In the genomic region with DNA sequence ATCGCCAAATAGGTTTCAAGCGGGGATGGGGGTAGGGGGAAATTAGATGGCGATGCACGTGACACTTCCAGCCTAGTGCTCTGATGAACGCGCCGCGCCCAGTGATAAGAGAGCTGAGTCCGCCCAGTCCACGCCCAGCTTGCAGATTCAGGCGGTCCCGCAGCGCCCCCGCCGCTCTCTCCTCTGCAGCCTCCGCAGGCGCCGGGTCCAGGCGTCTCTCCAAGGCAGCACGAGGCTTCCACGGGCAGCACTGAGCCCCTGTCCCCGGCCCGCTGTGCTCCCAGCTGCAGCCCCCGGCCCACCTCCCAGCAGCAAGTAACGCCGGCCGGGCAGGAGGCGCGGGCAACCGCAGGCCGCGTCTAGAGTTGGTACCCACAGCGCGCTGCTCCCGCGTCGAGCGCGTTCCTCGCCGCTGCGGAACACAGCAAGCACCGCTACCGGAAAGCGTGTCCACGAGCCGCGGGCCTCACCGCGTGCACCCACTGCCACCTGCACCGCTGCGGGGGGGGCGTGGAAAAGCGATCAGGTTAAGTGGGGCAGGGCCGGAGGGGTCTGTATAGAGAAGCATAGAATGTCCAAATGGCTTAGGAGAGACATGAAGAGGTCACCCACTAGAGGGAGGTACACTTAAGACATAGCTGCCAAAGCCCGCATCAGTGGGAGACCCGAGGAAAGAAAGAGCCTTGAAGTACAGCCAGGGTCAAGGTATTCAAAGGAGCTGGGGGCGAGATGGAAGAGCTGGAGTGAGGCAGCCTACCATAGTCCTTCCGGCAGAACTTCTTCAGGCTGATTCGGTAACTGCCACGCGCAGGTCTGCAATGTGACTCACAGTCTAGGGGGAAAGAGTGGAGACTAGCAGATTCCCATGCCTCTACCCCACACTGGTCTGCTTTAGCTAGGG, we compare ENCODE assay signal across 7 mouse cellular contexts. TPM values are rescaled to one million over a fixed set of nuclear protein-coding genes. Genes with fewer than 3 reads are reported as not detected.
DNase-seq lines count a peak whose midpoint lies in the region; ATAC-seq and TF ChIP-seq lines count a peak whose summit lies in the region.

No protein-coding gene starts in this region.

- H3K27ac ChIP-seq in forebrain, postnatal 0 days (ENCODE audit: low read depth, low read length) = peak overlapping the region; percentile 76

- no peaks in the 10 kb centered on the region for H3K27me3 ChIP-seq in forebrain, postnatal 0 days (ENCODE audit: insufficient read depth, low read length)

- intact Hi-C loops in left cerebral cortex, postnatal 36 days (cut with DNase I) = loop anchor here (2.0 to 5.0 kb wide), 2 partner anchors 38 to 146 kb away; partner anchors contain the start of genes Abca17, Abca3 and Atp6v0c

- peak overlapping the region; percentile 65 for H3K4me3 ChIP-seq in forebrain, postnatal 0 days (ENCODE audit: low read depth, low read length)

- no peaks in the 10 kb centered on the region for H3K9me3 ChIP-seq in forebrain, postnatal 0 days (ENCODE audit: low read length)

- H3K4me2 ChIP-seq in forebrain, postnatal 0 days (ENCODE audit: low read depth) = peak overlapping the region; percentile 97

- ATAC-seq in forebrain, postnatal 0 days = peak; percentile 49
- ATAC-seq in inflammation-experienced regulatory T-cells, adult 6 months = peak; percentile 45

- H3K9ac ChIP-seq in forebrain, postnatal 0 days = peak overlapping the region; percentile 79

- DNase-seq in ZHBTc4 (ENCODE audit: low read depth, low spot score) = peak; percentile 76
- DNase-seq in cerebellum, adult 8-10 months = peak; percentile 63
- DNase-seq in forebrain, postnatal 0 days = peak; percentile 84
- DNase-seq in left cerebral cortex, postnatal 36 days (ENCODE audit: low spot score in 2 of 2) = peak; percentile 85 to 88
- DNase-seq in mesoderm, embryonic 11.5 days (ENCODE audit: low read depth, low spot score) = peak; percentile 50
- DNase-seq in spleen, postnatal 10 days (ENCODE audit: low spot score in 2 of 2) = peak; percentile 65 to 83

- TF ChIP-seq CTCF in forebrain, postnatal 0 days (IDR thresholded peaks at IDR 0.05; ENCODE audit: low read depth) = peak; percentile 39

- H3K4me1 ChIP-seq in forebrain, postnatal 0 days (ENCODE audit: insufficient read depth) = peaks cover 55% of the 10 kb centered on the region

- H3K36me3 ChIP-seq in forebrain, postnatal 0 days (ENCODE audit: insufficient read depth) = no peaks in the 10 kb centered on the region

- 7% methylated on average over 59 of the region's 62 CpGs for WGBS in forebrain, postnatal 0 days

RNA-seq across cellular contexts. Expression of gene Tbc1d24, which starts 1.3 kb away (rescaled TPM):
- total RNA-seq in forebrain, postnatal 0 days (2014; rRNA removed) = 94.5 and 113 TPM in 2 replicates
- polyA plus RNA-seq in forebrain, postnatal 0 days (2015; fragmentation: Nextera tagmentation; extraction: Ambion mirVana) = 15.7 and 23.5 TPM in 2 replicates
- 1 to 10 TPM in 2 of 3 experiments, under 1 TPM in 1; 0.66 to 1.4 (median 1.0) TPM for polyA plus RNA-seq in inflammation-experienced regulatory T-cells, adult 6 months (2017; shearing (Covaris generic))
- 10 to 100 TPM; 64.4 to 65.5 TPM for total RNA-seq in left cerebral cortex, postnatal 36 days (2021)

RNA-seq across cellular contexts. Expression of gene Ntn3, which starts 2.6 kb away (rescaled TPM):
- total RNA-seq in forebrain, postnatal 0 days (2014; rRNA removed) = 18.3 and 19.6 TPM in 2 replicates
- 2.9 and 4.0 TPM in 2 replicates for polyA plus RNA-seq in forebrain, postnatal 0 days (2015; fragmentation: Nextera tagmentation; extraction: Ambion mirVana)
- polyA plus RNA-seq in inflammation-experienced regulatory T-cells, adult 6 months (2017; shearing (Covaris generic)) = not detected
- total RNA-seq in left cerebral cortex, postnatal 36 days (2021) = 10 to 100 TPM; 10.0 to 10.4 TPM

RNA-seq across cellular contexts. Expression of gene Tedc2, which starts 13.9 kb away (rescaled TPM):
- 19.7 and 20.1 TPM in 2 replicates for total RNA-seq in forebrain, postnatal 0 days (2014; rRNA removed)
- polyA plus RNA-seq in forebrain, postnatal 0 days (2015; fragmentation: Nextera tagmentation; extraction: Ambion mirVana) = 9.6 and 10.0 TPM in 2 replicates
- polyA plus RNA-seq in inflammation-experienced regulatory T-cells, adult 6 months (2017; shearing (Covaris generic)) = 1 to 10 TPM; 7.2 to 9.5 (median 9.1) TPM
- total RNA-seq in left cerebral cortex, postnatal 36 days (2021) = 10 to 100 TPM in 1 of 2 experiments, 1 to 10 TPM in 1; 9.4 to 14.2 TPM

RNA-seq across cellular contexts. Expression of gene Atp6v0c, which starts 37.2 kb away (rescaled TPM):
- 386 and 489 TPM in 2 replicates for total RNA-seq in forebrain, postnatal 0 days (2014; rRNA removed)
- 1,891 and 2,006 TPM in 2 replicates for polyA plus RNA-seq in forebrain, postnatal 0 days (2015; fragmentation: Nextera tagmentation; extraction: Ambion mirVana)
- polyA plus RNA-seq in inflammation-experienced regulatory T-cells, adult 6 months (2017; shearing (Covaris generic)) = 100 to 1,000 TPM; 164 to 208 (median 177) TPM
- total RNA-seq in left cerebral cortex, postnatal 36 days (2021) = 1,000 to 10,000 TPM; 1,241 to 1,448 TPM

RNA-seq across cellular contexts. Expression of gene Amdhd2, which starts 43.1 kb away (rescaled TPM):
- 37.9 and 47.6 TPM in 2 replicates for total RNA-seq in forebrain, postnatal 0 days (2014; rRNA removed)
- 34.5 and 35.4 TPM in 2 replicates for polyA plus RNA-seq in forebrain, postnatal 0 days (2015; fragmentation: Nextera tagmentation; extraction: Ambion mirVana)
- polyA plus RNA-seq in inflammation-experienced regulatory T-cells, adult 6 months (2017; shearing (Covaris generic)) = 10 to 100 TPM; 21.6 to 30.0 (median 29.7) TPM
- total RNA-seq in left cerebral cortex, postnatal 36 days (2021) = 10 to 100 TPM; 29.1 to 29.5 TPM

Comparison
In these comparisons a context has a peak if more than half of its experiments do, and no peak if none do; other contexts are left out.
1. Peak in every context shown above with its lines: DNase-seq, ATAC-seq, H3K4me3 ChIP-seq and H3K27ac ChIP-seq.